Mouse (Mus musculus): ENCODE results near the gene Gm44502. TPM values are rescaled to one million over a fixed set of nuclear protein-coding genes. Genes with fewer than 3 reads are reported as not detected.
A peak's percentile ranks its signal among the peaks of the same experiment; 100 is the strongest.

Gm44502 gene
- total RNA-seq, 2 experiments from 2014 or later, result 0.26 TPM; not detected in 1

DNA sequence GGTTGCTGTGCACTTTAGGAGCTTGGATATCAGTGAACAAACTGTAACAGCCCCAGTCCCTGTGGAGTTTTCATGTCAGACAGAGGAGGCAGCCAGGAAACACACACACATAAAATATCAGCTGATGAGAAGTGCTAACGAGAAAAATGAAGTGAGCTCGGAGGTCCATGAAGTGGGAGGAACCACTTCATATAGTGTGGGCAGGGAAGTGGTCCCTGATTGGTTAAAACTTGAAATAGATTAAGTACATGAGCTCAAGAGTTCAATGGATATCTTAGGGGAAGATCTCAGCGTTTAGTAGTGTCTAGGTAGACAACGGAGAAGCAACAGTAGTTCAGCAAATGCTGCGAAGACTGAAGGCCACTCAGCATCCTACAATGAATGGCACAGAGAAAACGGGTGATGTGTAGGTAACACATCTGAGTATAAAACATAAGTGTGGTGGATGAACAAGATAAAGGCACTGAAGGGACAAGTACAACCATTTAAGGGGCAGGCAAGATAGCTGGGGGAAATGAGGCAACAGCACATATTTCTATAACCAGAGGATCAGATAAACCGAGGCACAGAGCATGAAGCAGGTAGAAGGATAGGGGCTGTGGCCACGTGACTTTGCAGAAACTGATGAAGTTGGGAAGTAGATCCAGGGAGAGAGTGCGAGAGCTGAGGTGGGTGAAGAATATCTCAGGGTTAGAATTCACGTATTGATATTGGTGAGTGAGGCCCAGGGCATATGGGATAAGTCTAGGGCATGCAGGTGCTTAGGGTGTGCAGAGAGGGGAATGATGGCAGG is 24.5 kb downstream of the Gm44502 start:
- no peak for ATAC-seq (ENCODE audit: poor library complexity, severe bottlenecking)

DNA sequence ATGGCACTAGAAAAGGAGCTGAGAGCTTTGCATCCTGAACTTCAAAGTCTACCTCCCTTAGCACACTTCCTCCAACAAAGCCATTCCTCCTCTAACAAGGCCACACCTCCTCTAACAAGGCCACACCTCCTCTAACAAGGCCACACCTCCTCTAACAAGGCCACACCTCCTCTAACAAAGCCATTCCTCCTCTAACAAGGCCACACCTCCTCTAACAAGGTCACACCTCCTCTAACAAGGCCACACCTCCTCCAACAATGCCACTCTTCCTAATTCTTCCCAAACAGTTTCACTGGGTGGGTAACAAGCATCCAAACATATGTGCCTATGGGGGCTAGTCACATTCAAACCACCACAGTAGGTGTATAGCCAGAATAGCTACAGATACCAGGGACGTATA is 27.0 kb downstream of the Gm44502 start:
- no peak for ATAC-seq (ENCODE audit: poor library complexity, severe bottlenecking)

DNA sequence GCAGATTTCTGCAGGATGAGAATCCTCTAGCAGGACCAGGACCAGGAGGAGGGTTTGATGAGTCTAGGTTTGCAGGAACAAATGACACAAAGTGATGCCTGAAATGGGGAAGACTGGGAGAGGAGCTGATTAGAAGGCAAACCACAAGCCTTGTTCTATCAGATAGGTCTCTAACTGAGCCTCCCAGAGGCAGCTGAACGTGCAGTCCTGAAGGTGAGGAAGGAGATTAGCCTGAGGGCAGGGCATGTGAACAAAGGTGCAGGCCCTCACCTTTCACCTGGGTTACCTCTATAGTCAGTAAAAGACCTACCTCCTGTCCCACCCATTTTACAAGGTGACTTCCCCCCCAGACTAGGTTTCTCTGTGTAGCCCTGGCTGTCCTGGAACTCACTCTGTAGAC is 29.8 kb downstream of the Gm44502 start:
- ATAC-seq (ENCODE audit: poor library complexity, severe bottlenecking), result no peak

DNA sequence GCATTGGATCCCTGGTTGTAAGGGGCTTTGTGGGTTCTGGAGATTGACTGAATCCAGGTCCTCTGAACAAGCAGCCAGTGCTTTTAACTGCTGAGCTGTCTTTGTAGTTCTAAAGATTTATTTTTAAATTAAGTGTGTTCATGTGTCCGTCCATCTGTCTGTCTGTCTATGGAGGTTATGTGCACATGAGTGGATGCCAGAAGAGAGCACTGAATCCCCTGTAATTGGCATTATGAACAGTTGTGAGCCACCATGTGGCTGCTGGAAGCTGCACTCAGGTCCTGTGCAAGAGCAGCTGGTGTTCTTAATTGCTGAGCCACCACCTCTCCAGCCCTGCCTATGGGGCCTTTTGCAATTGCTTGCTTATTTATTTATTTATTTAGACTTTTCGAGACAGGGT is 31.4 kb downstream of the Gm44502 start:
- ATAC-seq (ENCODE audit: poor library complexity, severe bottlenecking), result no peak

DNA sequence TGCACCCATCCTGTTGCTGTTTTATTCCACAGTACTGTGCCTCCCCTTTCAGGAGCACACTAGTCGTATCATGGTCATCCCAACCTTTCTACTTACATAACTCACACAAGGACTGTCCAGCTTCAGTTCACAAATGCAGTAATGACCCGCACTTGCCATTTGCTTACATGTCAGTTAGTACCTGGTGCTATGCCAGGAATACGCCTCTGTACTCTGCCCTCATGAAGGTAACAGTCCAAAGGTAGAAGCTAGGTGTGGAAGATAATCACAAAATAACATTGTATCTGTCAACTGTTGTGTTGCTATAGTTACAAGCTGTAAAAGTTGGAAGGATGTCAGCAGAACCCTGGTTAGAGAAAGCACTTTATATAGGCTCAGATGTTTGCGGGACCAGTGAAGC is 32.6 kb downstream of the Gm44502 start:
- ATAC-seq (ENCODE audit: poor library complexity, severe bottlenecking), result no peak

DNA sequence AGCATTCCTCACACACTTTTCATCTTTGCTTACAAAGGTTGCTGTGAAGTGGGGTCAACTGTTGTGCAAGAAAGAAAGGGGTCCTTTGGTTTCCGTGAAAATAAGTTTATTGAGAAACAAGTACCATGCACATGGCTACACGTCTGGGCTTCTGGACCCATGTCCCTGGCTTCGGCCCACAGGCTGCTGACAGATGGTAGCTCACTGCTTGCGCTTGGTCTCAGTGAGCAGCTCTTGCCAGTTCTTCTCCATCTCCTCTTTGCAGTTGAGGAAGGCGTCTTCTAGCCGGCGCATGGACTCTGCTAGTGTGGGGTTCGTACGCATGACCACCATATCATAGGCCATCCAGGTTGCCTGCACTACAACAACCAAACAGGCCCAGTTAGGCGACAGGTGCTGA is 39.4 kb downstream of the Gm44502 start:
- no peak for ATAC-seq (ENCODE audit: poor library complexity, severe bottlenecking)

DNA sequence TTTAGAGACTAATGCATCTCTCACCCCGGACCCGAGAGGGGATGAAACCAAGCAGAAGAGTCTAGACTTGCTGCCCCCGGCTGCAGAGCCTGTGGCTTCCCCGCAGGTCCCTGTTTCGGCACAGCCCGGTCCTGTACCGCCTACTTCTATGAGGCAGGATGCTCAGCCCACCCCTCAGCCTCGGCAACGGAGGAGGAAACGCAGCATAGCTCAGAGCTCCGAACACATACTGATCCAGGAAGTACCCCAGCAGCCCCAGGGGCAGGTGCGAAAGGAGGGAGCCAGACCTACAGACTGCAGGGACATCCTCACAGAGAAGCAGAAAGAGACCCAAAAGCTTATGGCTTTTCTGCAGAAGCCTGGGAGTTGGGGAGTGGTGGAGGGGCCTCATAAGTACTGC is 42.4 kb downstream of the Gm44502 start:
- ATAC-seq (ENCODE audit: poor library complexity, severe bottlenecking), result no peak

DNA sequence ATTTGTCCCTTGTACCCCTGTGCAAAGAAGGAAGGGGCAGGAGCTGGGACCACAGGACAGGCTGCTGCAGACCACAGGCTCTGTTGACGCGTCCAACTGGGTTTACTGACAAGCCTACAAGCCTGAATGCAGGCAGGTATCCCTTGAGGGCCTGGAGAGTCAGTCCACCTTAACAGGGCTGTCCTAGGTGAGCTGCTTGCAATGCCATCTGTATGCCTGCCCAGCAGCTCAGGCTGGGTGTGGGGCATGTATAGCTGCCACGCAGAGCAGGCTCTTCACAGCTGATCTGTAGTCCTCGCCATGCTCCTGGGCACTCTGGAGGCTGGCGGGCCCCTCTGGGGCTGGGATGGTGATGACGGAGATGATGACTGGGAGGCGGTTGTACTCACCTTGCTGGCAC is 44.9 kb downstream of the Gm44502 start, which contains the start of gene Klhdc7b:
Gene Klhdc7b (plus strand): TSS at position 301 of the 400 bp plus-strand sequence.
- no peak for ATAC-seq (ENCODE audit: poor library complexity, severe bottlenecking)

DNA sequence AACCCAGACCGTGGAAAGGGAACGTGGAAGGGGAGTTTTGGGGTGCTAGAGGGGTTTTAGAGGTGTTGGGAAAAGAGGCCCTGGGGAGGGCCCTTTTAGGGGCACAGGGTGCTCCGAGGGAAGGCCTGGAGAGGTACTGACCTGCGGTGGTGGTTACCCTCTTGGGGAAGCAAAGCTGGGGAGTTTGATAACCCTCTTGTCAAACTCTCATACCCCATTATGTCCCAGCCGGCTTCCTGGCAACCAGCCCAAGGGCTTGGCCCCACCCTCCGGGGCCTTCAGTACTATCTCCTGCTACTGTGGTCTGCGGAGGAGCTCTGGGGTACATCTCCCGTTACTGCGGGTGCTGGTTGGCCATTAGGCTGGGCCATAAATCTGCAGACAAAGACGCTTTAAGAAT is 50.1 kb downstream of the Gm44502 start:
- no peak for ATAC-seq (ENCODE audit: poor library complexity, severe bottlenecking)

DNA sequence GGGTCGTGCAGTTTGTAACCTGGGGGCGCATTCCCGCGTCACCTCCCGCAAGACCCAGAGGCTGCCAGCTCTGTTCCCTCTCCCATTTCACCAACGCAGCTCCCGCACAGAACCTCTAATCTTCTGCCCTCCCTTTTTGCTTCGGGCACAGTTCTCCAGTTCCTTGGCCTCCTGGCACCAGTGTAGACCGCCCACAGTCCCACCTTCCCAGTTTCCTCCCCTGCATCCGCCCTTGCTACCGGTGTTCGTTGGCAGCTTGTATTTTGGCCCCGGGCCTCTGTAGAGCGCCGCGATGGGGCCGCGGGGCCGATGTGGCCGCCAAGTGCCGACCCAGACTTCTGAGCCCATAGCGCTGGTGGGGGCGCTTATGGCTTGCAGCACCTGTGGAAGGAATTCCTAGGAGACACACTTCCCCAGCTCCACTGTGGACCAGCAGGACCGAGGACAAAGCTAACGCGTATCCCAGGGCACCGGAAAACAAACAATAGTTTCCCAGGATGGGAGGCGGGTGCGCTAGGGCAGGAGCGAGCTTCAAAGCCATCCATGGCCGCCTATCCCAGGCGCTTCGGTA is 50.6 kb downstream of the Gm44502 start, which contains the start of gene Odf3b:
Gene Odf3b (minus strand): TSS at position 452 of the 571 bp plus-strand sequence.
- ATAC-seq (ENCODE audit: poor library complexity, severe bottlenecking), result peak; percentile 30

DNA sequence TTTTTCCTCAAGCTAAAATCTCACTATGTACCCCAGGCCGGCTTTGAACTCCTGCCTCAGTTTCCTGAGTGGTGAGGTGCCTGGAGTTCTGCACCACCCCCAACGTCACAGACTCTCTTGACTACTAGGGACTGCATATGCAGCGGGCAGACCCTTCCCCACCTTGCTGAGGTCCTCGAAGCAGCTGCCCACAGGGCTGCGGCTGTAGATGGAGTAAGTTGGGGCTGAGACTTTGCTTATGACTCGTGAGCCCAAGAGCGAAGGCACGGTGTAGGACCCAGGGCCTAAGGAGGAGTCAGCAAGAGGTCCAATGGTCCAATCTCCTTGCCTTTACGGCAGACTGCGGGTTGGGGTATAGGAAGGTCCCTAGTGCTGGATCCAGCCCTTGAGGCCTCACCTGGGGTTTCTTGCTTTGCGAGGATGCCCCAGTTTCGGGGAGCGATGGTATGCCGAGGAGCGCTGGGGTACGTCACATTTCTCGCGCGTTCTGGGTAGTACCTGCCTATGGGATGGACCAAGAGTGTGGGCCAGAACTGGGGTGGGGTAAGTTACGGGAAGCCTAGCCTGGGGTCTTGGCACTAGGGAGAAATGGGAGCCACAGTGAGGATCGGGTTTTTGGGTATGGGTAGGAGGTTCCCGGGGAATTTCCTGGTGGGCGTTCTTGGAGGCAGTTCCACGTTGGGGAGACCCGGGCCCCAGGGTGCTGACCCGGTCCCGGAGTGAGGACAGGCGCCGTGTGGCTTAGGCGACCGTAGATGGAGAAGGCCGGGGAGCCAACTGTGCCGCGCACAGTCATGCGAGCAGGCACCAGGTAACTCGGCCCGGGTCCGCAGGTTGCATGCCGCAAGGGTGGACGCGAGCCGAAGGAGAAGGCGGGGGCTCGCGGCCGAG is 51.3 kb downstream of the Gm44502 start:
- ATAC-seq (ENCODE audit: poor library complexity, severe bottlenecking), result no peak; the same call in 1 of the 2 replicates

DNA sequence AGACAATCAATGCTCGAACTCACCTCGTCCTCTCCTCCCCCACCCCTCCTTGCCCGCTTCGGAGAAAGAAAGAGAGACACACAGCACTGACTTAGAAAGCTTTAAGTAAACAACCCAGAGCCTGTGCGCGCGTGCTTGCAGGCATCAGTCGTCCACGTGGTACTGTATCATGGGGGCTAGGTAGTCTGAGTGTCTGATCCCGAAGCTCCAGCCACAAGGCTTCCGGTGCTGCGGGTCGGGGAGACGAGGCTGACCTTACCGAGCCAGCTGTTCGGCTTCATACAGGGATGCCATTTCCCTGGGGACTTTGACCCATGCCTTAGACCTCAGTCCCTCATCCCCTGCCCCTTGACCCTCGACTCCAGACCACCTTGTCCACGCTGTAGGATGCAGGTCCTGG is 52.1 kb downstream of the Gm44502 start:
- no peak for ATAC-seq (ENCODE audit: poor library complexity, severe bottlenecking)

DNA sequence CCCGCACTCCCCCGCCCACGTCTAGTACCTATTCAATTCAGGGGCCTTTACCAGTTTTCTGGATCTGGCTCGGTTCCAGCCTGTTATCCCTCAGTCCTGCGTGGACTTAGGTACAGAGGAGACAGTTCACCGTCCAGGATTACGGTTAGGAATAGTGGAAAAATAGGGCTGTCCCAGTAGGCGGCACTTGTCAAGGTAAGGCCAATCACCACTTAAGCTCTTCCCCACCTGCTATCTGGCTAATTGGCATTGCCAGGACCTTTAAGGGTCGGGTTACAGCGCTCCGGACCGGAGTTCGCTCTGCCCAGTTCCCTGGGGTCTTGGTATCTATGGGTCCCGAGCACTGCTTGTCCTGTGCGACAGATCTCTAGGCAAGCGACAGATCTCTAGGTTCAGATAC is 52.5 kb downstream of the Gm44502 start, which contains the start of gene Tymp:
Gene Tymp (minus strand): TSS at position 83 of the 400 bp plus-strand sequence.
- ATAC-seq (ENCODE audit: poor library complexity, severe bottlenecking), result no peak

DNA sequence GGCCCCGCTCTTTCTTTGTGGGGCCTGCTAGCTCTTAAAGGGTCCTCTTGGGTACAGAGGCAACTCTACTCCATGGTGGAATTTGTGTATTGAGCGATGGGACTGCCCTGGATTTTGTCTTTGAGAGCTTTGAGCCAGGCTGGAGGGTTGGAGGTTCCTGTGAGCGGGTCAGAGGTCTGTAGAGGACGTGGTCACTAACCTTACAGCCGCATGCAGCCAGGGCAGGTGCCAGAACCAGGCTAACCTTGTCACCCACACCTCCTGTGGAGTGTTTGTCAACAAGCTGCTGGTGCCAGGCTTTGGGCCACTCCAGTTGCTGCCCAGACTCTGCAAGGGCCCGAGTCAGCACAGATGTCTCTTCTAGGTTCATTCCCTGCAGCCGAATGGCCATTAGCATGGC is 53.5 kb downstream of the Gm44502 start:
- no peak for ATAC-seq (ENCODE audit: poor library complexity, severe bottlenecking)

DNA sequence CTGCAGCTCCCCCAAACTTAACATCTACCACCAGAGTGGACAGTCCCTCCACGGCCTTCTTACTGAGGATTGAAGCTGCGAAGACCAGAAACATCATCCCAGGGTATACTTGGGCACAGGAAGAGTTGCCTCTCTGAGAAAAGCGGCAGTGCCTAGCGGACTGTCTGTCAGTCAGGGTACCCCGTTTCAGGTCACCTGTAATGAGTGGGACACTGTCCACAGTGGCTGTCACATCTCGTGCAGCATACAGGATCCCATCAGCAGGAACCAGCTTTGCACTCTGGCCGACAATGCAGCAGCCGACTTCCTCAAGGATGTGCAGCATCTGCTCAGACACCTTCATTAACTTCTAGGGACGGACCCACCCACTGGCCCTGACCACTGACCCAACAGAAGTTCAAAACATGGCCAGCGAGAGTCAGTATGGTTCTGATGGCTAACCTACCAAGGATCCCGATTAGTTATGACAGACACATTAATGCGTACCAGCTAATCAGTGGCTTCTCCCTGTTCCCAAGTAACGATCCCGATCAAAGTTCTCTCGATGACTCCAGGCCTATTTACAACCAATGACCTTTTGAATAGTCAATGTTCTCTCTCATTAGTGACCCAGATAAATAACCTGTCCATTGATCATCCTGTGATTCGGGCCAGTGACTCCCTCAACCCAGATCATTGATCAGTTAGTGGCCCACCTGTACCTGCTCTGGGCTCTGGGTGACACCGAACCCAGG is 54.5 kb downstream of the Gm44502 start:
- no peak for ATAC-seq (ENCODE audit: poor library complexity, severe bottlenecking)

DNA sequence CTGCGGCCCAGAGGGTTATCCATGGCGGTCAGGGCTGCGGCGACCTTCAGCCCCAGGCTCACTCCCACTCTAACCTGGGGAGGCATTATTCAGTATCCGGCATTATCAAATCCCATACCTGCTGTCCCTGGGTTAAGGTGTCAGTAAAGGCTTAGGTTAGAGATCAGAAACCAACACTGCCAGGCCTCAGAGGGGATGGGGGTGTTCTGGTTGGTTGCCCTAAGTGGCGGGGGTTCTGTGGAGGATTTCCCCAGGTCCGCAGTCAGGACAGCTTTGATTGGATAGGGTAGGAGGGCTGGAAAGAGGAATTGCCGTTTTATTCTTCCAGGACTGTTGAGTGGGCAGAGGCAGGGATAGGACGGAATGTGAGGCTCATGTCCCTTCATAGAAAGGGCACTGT is 55.2 kb downstream of the Gm44502 start:
- ATAC-seq (ENCODE audit: poor library complexity, severe bottlenecking), result no peak

DNA sequence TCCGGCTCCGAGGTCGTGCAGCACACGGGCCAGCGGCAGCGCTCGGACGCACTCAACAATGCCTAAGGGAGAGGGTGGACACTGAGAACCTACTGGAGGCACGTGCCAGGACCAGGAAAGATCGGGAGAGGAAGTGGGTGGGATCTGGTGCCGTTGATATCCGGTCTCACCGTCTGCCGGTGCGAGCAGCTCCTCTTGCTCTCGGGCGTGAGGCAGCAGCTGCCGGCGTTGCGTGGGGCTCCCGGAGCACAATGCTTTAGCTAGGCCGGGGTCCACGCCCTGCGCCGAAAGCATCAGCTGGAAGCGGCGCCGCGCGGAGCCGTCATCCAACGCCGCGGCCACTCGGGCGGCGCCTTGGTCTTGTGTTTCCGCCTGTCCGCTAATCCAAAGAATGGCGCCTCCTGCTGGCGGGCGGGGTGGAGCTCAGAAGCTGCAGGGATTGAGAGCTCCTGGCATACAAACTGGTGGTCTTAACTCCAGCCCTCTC is 55.7 kb downstream of the Gm44502 start, which contains the start of gene Sco2:
Gene Sco2 (minus strand): TSS at position 85 of the 487 bp plus-strand sequence.
- peak; percentile 79 for ATAC-seq (ENCODE audit: poor library complexity, severe bottlenecking)

DNA sequence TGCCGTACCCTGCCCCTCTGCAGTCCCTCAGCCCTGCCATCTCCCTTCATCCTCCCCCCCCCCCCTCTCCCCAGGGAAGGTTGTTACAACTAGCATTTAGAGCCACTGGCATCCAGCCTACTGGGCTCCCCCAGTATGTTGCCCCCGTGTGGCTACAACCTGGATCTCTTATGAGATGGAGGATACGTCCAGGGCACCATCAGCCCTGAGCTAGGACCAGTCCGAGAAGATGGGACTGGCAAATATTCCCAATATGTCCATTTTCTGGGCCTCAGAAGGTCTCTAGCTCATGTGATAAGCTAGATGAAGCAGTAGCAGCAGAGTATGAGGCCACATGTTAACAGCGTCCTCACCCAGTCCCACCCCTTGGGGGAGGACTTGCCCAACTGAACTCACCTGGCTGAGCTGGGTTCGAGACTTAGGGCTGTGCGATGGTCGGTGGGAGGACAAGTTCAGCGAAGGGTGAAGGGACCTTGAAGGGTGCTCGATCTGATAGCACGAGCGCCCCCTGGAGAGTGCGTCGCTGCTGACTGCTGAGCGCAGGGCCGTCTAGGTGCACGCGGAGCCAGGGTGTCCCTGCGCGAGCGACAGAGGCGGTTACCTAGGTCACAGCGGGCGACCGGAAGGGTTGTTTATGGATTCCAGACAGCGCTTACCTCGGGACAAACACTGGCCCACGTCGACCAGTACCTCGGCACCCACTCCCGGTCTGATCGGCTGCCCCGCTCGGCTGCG is 56.3 kb downstream of the Gm44502 start:
- ATAC-seq (ENCODE audit: poor library complexity, severe bottlenecking), result peak; percentile 86

DNA sequence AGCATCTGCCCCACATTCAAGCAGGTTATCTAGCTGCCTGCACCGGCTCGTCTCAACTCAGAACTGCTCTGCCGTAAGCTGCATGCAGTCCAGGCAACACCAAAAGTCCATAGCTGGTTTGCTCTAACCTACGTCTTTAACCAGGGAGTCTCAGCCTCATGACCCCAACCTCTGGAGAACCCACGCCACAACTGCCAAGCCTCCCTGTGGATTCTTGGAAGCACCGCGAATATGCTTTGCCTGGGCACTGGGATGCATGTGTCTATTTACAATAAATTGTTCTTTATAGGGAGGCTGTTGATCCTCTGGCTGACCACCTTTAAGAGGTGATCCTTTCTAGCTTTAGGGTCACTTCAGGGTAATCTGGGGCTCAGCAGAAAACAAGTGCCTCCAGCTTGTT is 57.0 kb downstream of the Gm44502 start:
- ATAC-seq (ENCODE audit: poor library complexity, severe bottlenecking), result no peak

DNA sequence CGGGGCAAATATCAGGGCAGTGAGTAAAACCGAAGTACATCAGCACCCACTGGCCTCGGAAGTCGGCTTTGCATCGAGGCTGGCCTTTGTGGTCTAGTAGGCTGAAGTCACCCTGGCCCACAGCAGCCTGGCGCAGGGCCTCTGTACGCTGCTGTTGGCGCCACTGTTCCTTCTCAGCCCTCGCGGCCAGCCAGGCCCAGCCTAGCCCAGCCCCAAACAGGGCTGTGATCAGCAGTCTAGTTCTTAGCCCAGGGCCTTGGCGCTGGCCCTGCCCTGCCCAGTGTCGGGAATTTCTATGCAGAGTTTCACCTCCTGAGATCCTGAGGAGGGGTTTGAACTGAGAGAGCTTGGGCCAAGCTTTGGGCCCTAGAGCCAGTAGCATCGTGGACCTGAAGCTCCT is 57.4 kb downstream of the Gm44502 start:
- no peak for ATAC-seq (ENCODE audit: poor library complexity, severe bottlenecking)

Data from megakaryocyte, adult 5-6 weeks (primary cell).